Mouse (Mus musculus): ENCODE results near the gene Itih3.

Itih3 gene

DNA sequence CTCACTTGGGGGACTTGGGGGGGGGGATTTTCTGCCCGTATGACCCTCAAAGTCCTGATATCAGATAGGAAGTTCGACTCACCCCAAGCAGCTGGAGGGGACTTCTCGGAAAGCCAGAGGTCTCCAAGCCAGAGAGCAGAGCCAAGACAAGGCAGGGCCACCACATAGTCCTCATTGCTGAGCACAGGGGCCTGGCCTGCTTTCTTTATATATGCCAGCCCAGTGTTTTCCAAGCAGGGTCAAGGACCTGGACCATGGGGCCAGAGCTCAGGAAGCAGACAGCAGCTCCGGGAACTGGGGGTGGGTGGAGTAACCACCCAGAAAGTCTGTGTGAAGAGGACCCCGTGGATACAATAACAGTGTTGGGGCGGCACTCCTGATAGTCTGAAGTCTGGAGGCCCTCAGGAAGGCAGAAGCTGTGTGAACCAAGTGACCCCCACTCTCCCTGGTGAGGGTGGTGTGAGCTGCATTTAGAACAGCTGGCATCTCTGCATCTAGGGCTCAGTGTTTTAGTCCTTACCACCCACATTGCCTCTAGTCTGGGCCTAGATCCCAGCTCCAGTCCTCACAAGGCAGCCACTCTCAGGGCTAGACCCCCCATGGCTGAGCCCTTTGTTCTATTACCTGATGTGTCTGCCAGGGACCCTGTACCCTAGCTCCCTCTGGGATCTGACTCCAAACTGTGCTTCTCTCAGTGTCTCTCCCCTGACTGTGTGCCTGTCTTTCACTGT, at the start of gene Itih3:
TSS of gene Itih3 (minus strand) at position 386 of the 731 bp plus-strand sequence.
- no peak for DNase-seq (ENCODE audit: low spot score)

DNA sequence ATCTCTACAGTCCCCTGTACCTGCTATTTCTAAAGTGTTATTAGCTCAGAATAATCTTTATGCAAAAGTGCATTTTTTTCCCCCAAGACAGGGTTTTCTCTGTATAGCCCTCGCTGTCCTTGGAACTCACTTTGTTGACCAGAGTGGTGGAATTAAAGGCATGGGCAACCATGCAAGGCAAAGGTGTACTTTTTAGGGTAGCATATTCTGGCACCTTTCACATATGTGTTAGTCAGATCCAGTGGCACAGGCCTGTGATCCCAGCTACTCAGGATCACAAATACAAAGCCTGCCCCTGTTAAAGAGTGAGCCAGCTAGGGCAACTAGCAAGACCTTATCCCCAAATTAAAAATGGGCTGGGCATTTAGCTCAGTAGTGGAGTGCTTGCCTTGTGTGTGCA, 36.8 kb upstream of the Itih3 start:
- no peak for DNase-seq (ENCODE audit: low spot score)

DNA sequence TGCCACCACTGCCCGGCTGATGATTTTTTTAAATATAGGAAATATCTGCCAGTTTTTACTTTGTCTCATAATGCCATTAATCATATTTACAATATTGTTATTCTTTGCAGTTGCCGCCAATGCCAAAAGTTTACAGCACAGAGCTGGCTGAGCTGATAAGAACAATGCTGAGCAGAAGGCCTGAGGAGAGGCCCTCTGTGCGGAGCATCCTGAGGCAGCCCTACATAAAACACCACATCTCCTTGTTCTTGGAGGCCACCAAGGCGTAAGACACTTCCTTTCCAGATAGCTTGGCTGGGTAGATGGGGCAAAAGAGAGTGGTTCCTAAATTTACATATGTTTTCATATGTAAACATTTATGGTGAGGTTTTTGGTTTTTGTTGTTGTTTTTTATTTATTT, 35.5 kb upstream of the Itih3 start:
- DNase-seq (ENCODE audit: low spot score): no peak

DNA sequence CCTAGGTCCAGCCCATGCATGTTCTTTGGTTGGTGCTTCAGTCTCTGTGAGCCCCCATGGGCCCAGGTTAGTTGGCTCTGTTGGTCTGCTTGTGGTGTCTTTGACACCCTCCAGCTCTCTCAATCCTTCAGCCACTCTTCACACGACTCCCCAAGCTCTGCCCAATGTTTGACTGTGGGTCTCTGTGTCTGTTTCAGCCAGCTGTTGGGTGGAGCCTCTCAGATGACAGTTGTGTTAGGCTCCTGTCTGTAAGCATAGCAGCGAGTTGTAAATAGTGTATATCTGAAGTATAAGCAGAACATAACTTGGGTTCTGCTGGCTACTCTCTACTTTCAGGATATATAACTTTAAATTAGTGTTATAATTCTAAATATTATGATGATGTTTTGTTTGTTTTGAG, 35.0 kb upstream of the Itih3 start:
- no peak for DNase-seq (ENCODE audit: low spot score)

DNA sequence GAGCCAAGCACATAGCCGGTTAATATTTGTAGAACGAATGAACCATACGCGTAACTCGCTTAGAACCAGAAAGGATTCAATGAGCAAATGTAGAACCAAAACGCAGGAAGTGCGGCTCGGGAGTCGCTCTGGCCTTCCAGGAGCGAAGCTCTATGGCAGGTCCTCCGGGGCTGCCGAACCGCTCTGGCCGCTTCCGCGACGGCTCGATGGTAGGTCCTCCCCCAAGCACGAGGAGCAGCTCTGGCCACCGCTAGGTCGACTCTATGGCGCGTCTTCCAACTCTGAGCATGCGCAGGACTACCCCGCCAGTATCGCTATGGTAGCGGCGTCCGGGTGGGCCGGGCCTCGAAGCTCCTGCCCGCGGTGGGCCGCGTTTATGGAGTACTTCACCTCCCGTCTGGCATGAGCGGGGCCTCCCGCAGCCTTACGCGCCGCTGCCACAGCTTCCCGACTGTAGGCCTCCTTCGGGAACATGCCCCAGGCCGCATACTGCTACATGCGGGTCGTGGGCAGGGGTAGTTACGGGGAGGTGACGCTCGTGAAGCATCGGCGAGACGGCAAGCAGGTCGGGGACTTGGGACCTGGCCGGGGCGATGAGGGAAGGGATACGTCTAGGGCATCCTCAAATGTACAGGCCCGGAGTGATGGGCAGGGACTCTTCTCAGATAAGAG, 27.7 kb upstream of the Itih3 start, which contains the start of gene Nek4:
TSS of gene Nek4 (plus strand) at position 224 of the 672 bp plus-strand sequence.
- peak; percentile 98 for DNase-seq (ENCODE audit: low spot score)

DNA sequence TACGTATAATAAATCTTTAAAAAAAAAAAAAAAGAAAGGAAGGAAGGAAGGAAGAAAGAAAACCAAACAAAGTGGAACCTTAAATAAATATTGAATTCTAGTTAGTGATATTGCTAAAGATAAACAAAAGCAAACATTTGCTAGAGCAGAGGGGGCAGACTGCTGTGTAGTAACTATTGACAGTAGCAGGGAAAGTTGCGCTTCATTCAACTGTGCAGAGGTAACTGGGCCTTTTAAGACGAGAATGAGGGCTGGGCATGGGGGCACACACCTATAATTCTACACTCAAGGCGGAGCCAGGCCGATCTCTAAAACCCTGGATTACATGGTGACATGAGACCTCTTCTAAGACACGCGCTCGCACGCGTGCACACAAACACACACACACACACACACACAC, 26.4 kb upstream of the Itih3 start:
- no peak for DNase-seq (ENCODE audit: low spot score)

DNA sequence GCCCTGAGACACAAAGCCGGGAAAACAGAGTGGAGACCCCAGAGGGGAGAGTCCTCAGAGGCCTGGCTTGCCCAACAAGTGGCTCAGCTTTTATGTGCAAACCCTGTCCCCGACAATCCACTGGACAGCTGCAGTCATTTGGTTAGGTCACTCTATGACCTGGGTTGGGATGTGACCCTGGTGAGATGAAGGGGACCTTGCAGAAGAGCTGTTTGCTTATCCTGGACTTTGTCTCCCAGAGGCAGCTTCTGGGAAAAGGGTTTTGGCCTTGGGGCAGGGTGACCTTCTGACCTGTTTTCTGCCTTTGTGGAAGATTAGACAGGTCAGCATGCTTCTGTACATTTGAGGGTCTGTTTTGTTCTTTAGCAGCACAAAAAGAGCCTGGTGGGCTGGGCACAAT, 21.2 kb upstream of the Itih3 start:
- no peak for DNase-seq (ENCODE audit: low spot score)

DNA sequence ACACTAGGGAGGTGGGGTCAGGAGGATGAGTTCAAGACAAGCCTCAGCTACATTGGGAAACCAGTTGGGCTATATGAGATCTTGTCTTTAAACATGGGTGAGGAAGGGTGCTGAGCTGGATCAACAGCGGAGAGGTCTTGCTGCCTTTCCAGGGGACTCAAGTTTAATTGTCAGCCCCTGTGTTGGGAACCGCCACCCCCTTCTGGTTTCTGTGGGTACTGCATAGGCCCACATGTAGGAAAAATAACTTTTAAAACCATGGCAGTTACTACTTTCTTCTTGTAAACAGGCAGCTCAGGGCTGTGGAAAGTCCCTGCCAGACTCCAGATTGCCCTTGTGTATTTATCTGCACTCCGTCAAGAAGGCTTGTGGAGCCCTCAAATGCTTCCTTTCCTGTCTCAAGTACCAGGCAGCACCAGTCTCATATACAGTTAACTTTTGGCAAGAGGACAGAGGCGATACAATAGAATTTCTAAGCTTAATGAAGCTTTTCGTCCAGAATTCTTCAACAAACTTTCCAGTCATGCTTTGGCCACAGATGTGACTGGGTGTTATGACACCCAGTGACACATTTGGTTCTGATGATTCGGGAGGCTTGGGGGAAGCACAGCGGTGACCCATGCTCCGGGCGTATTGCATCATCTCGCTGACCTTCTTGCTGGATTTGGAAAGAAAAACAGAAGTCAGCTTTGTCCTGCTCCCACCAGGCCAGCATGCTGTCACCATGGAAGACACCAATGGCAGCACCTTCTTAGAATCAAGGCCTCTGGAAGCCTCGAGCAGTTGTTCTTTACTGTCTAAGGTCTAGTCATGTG, 20.5 kb upstream of the Itih3 start:
- DNase-seq (ENCODE audit: low spot score): peak; percentile 82

DNA sequence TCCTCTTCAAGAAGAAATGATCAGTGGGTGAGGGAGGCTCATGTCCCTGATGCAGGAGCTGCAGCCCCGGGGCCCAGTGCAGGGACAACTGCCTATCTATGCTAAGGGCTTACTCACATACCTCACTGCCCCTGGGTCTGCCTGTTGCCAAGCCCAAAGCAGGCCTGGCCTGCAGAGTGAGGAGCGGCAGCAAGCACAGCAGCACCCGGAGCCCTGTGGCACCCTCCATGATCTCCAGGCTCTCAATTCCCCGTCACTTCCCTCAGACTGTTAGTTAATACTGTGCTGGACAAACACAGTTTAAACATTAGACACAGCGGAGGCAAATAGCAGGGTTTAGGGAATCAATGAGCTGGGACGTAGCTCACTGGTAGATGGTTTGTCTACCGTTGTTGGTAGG, 19.5 kb upstream of the Itih3 start, which contains the start of gene Itih1:
TSS of gene Itih1 (minus strand) at position 252 of the 400 bp plus-strand sequence.
- no peak for DNase-seq (ENCODE audit: low spot score)

DNA sequence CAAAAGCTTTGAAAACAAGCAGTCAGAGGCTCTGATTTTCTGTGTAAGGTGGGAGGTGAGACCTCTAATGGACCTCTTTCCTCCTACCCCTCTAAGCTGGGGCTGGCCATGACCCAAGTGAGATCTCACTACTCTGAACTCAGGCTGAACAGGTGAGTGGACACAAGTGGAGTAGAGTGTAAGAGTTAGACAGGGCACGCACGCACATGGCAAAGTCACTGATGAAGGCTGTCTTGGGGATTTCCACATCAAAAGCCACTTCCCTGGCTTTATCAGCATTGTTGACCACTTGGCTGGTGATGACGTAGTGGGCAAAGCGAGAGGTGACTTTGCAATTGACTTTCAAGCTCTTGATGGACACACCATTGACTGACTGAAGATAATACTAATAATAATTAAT, 18.7 kb upstream of the Itih3 start:
- DNase-seq (ENCODE audit: low spot score): peak; percentile 39

DNA sequence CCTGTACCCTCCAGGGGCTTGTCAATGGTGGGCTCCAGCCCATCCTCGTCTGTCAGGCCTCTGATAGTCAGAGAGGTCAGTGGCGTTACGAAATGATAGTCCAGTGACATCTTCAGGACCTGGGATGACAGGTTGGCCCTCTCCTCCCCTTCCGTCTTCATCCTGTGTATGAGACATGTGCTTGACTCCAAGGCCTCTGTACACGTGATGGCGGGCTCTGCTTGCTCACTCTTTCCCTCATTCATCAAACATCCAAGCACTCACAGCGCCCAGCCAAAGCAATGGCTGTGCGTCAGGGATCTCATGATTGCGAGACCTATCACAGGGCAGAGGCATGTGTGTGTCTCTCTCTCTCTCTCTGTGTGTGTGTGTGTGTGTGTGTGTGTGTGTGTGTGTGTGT, 9.8 kb upstream of the Itih3 start:
- DNase-seq (ENCODE audit: low spot score): no peak

DNA sequence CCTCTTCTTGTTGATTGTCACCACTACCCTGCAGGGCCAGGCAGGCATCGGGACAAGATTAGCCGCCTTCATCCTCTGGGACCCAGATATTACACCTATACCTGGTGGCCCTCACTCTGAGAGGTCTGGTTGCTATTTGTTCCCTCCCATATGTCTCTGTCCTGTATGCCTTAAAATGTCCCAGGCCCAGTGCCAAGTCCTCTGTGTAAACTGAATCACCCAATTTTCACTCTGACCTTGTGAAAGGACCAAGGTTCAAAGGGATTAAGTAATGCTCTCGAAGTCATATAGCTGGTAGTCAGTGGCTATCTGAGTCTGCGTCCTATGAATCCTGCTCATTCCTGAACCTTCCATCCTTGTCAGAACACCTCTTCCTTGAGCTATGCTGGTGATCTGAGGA, 6.8 kb upstream of the Itih3 start:
- DNase-seq (ENCODE audit: low spot score): no peak

DNA sequence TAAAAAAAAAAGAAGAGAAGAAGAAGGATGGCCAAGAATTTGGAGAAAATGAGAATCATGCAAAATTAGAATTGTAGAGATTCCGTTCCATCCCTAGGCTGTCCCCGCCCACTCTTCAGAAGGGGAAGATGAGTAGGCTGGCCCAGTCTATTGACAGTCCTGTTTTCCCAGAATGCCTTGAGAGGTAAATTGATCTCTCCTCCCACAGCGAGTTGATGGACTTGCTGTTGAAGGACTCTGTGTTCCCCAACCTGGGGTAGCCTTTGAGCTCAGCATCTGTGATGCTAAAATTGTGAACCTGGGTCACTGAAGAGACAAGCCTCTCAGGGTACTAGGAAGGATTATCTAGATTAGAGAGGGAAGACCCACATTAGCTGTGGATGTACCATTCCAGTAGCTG, 1.9 kb upstream of the Itih3 start:
- DNase-seq (ENCODE audit: low spot score): no peak

DNA sequence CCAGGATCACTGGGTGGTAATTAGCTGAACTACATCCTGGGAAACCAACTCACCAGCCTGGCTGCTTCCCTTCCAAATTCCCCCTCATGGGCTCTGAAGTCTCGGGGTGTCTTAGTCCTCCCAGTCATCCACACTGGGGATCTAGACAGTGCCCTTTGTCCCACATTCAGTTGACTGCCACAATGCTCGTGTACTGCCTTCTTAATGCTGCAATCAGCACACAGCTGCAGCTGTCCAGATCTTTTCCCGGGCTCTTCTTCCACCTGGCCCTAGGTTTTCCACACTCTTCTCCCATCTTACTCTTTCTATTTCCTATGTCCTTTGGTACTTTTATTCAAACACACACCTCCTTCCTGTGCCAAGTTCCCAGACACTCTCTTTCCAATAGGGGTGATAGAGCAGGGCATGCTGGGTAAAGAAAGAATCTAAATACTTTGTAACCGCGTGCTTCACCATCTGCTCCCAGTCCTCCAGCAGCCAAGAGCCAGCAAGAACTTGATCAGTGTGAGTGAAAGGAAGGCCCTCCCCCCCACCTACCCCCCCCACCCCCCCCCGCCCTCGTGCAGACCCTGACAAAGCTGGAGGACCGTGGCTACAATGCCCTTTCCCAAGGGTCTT, 1.4 kb downstream of the Itih3 start:
- DNase-seq (ENCODE audit: low spot score): no peak

DNA sequence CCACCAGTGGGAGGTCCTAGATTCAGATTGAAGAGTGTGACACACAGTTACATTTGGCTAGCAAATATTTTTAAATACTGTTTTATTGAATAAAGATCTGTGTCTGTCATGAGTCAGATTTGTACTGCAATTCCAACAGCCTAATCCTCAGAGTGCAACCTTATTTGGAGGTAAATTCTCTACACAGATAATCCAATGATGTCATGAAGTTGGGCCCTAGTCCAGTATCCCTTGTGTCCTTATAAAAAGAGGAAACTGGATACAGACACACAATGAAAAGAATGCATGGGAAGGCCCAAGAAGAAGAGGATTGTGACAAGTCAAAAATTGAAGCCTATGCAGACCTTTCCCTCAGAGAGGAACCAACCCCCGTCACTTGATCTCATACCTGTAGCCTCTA, 7.0 kb downstream of the Itih3 start:
- DNase-seq (ENCODE audit: low spot score): no peak

DNA sequence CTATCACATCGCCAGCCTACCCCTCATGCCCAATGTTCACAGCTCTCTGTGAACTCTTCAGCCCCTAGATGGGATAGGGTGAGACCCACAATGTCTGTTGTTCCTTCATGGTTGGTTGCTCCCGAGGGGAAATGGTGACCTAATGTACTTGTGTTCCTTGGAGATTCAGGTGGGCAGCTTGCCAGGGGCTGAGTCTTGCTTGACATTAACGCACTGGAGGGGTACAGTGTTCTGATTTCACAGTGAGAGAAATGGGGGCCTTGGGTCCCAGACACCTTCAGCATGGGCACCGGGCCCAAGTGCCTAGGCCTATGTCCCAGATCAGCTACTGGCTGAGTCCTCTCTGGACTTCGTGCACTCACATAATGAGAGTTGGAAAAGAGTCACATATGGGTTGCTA, 10.2 kb downstream of the Itih3 start:
- DNase-seq (ENCODE audit: low spot score): no peak

DNA sequence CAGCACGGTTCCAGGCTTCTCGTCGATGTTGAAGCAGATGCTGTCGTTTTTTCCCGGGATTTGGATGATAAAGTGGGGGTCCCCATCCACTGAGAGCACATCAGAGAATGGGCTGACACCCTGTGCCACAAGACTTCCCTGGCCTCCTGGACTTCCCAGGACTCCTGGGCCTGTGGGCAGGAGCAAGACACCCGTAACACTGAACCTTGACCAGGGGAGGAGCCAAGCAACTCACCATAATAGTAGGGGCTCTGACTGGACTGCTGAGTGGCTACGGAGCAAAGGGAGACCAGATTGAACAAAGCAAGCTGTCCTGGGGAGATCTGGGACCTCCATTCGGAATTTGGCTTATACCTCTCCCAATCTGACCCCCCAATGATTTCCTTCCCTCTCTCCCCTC, 10.9 kb downstream of the Itih3 start:
- DNase-seq (ENCODE audit: low spot score): no peak

DNA sequence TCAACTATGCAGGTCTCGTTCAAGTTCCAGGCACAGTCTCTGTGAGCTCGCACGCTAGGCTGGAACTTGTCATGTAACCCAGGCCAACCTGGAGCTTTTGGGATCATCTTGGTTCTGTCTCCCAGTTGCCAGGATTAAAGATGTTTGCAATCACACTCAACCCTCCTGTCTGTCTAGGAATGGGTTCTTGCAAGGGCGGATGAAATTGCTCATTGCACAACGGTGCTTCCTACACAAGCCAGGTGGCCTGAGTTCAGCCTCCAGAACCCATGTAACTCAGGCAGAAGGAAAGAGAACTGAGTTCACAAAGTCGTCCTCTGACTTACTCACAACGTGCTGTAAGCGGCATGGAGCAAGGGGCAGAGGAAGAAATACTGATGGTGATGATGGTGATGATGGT, 12.4 kb downstream of the Itih3 start:
- peak; percentile 52 for DNase-seq (ENCODE audit: low spot score)

DNA sequence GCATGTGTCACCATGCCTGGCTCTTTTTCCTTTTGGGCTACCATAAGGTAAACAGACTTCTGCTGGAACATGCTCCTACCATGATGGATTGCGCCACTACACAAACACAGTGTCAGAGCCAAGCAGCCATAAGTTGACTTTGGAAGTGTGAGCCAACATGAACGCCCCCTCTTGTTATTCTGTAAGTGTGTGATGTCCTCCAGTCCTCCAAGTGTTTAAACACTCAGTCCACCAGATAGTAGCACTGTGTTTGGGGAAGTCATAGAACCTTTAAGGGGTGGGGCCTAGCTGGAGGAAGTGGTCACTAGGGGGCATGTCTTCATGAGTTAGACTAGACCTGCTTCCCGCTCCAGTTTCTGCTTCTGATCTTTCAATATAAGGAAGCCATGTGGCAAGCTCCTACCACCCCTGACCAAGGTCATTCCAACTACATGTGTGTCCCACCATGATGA, 15.7 kb downstream of the Itih3 start:
- DNase-seq (ENCODE audit: low spot score): peak; percentile 88

DNA sequence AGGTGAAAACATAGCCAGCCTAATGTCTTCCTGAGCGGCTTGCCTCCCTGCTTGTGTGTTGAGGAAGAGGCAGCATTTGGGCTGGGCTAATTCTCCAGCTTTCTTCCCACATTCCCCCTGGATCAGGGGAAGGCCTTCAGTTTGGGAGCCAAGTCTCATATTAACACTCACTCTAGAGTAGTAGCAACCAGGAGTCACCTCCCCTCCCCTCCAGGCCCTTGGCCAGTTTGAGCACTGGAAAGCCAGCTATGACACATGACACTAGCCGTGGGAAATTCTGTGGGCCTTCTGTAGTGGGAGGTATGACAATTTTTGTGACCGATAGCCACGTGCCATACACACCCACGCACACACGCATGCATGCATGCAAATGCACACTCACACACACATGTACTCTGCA, 17.6 kb downstream of the Itih3 start:
- no peak for DNase-seq (ENCODE audit: low spot score)

DNA sequence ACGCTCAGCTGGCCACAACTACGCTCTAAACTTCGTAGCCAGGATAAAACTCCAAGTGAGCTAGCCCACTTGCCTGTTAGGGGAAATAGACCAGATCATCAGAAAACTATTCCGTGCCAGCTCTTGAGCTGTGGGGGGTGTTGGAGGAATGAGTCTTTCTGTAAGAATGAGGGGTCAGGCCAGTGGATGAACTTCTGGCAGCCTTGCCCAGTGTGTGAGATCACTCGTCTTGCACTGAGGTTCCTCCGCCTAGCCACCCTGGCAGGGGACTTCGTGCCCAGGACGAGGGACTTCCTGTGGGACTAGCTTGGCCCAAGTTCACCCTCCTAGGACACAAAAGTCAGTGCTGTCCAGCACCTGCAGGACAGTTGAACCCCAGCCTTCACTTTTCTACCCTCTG, 19.3 kb downstream of the Itih3 start:
- DNase-seq (ENCODE audit: low spot score): no peak

DNA sequence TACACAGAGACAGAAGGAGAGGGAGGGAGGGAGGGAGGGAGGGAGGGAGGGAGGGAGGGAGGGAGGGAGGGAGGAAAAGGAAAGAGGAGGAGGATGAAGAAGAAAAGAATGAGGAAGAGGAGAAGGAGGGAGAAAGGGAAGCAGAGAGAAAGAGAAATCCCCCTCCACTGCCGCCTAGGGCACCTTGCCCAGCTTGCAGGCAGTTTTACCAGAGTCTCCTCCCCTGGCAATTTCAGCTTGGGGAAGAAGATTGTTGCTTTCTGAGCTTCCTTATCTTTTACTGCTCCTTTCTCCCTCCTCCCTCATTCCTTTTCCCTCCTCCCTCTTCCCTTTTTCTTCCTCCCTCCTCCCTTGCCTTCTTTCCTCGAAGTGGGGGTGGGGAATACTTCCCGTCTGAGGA, 20.5 kb downstream of the Itih3 start:
- DNase-seq (ENCODE audit: low spot score): no peak

Data from lung, postnatal 25 days (tissue).